25 mouse cellular contexts compared by ENCODE assay signal in genomic region chr12:61925266-61925861, GRCm38 (mm10).
DNase-seq lines count a peak whose midpoint lies in the region; ATAC-seq and TF ChIP-seq lines count a peak whose summit lies in the region.
"Had no signal": no experiment of that assay in that cellular context is flagged by ENCODE, and none has a peak within 500 bp of the region (broad histone marks: within the 10 kb centered on the region; RNA-seq: fewer than 3 reads in every experiment).

No protein-coding gene starts in this region.

- no peaks in the 10 kb centered on the region for H3K9me3 ChIP-seq in forebrain, postnatal 0 days (ENCODE audit: low read length)
- no peaks in the 10 kb centered on the region for H3K9me3 ChIP-seq in forebrain, embryonic 12.5 days
- H3K9me3 ChIP-seq: heart, embryonic 15.5 days; intestine, embryonic 15.5 days; limb, embryonic 12.5 days; neural tube, embryonic 13.5 days had no signal

- TF ChIP-seq CTCF in forebrain, postnatal 0 days (IDR thresholded peaks at IDR 0.05; ENCODE audit: low read depth), result no peak
- TF ChIP-seq CTCF in brain, embryonic 14.5 days (IDR thresholded peaks at IDR 0.05; ENCODE audit: borderline replicate concordance, extremely low read depth, insufficient read depth, insufficient read length), result no peak

- ATAC-seq in forebrain, postnatal 0 days, result peak; percentile 82
- no peak for ATAC-seq in forebrain, embryonic 12.5 days (ENCODE audit: low FRiP score)
- no peak for ATAC-seq in inflammation-experienced regulatory T-cells, adult 6 months
- ATAC-seq: activated CD4-positive, CD25-positive, alpha-beta regulatory T cell, adult 4 months; intestine, embryonic 15.5 days; liver, postnatal 0 days; lung, postnatal 0 days had no signal

- H3K4me1 ChIP-seq in forebrain, postnatal 0 days (ENCODE audit: insufficient read depth), result no peaks in the 10 kb centered on the region
- no peaks in the 10 kb centered on the region for H3K4me1 ChIP-seq in forebrain, embryonic 12.5 days
- H3K4me1 ChIP-seq: heart, embryonic 15.5 days; intestine, embryonic 15.5 days; limb, embryonic 12.5 days; neural tube, embryonic 13.5 days had no signal

- intact Hi-C loops in left cerebral cortex, postnatal 4 days (cut with DNase I), result no loop called here
- intact Hi-C loops in left cerebral cortex, postnatal 14 days (cut with DNase I), result no loop called here

- H3K4me2 ChIP-seq in forebrain, postnatal 0 days (ENCODE audit: low read depth), result no peak overlapping the region
- H3K4me2 ChIP-seq in forebrain, embryonic 12.5 days, result no peak overlapping the region
- H3K4me2 ChIP-seq: heart, embryonic 15.5 days; hindbrain, embryonic 14.5 days; intestine, embryonic 15.5 days; limb, embryonic 12.5 days; liver, embryonic 11.5 days; neural tube, embryonic 13.5 days had no signal

- peak; percentile 51 for DNase-seq in forebrain, postnatal 0 days
- peak; percentile 12 for DNase-seq in left cerebral cortex, postnatal 4 days
- DNase-seq in left cerebral cortex, postnatal 14 days (ENCODE audit: low spot score in 2 of 2), result no peak
- DNase-seq in brain, embryonic 14.5 days (ENCODE audit: low read depth), result peak; percentile 55
- peak; percentile 15 for DNase-seq in telencephalon, adult 2 months (ENCODE audit: low read depth, low spot score)
- DNase-seq: adrenal gland, adult 8-10 months; cerebellum, adult 9-11 months; heart, postnatal 36 days; kidney, adult 8-10 months; kidney, postnatal 14 days; liver, postnatal 0 days; thymus, postnatal 14 days had no signal

- no peak for TF ChIP-seq POLR2A in brain, embryonic 14.5 days (IDR thresholded peaks at IDR 0.05; ENCODE audit: borderline replicate concordance, extremely low read depth, insufficient read depth, insufficient read length, poor library complexity, severe bottlenecking)

- H3K27ac ChIP-seq in forebrain, postnatal 0 days (ENCODE audit: low read depth, low read length), result no peak overlapping the region
- no peak overlapping the region for H3K27ac ChIP-seq in forebrain, embryonic 12.5 days
- H3K27ac ChIP-seq: heart, embryonic 15.5 days; hindbrain, embryonic 14.5 days; intestine, embryonic 15.5 days; layer of hippocampus, adult 2 months; limb, embryonic 12.5 days; macrophage; neural tube, embryonic 13.5 days had no signal

- no peaks in the 10 kb centered on the region for H3K36me3 ChIP-seq in forebrain, postnatal 0 days (ENCODE audit: insufficient read depth)
- H3K36me3 ChIP-seq in forebrain, embryonic 12.5 days (replicated peaks), result no peaks in the 10 kb centered on the region
- H3K36me3 ChIP-seq: heart, embryonic 15.5 days; intestine, embryonic 15.5 days; limb, embryonic 12.5 days; neural tube, embryonic 13.5 days had no signal

- H3K4me3 ChIP-seq in forebrain, postnatal 0 days (ENCODE audit: low read depth, low read length), result no peak overlapping the region
- no peak overlapping the region for H3K4me3 ChIP-seq in forebrain, embryonic 12.5 days (replicated peaks)
- H3K4me3 ChIP-seq: heart, embryonic 15.5 days; intestine, embryonic 15.5 days; layer of hippocampus, adult 2 months; limb, embryonic 12.5 days; myocyte; neural tube, embryonic 13.5 days had no signal

- no peaks in the 10 kb centered on the region for H3K27me3 ChIP-seq in forebrain, postnatal 0 days (ENCODE audit: insufficient read depth, low read length)
- no peaks in the 10 kb centered on the region for H3K27me3 ChIP-seq in forebrain, embryonic 12.5 days
- H3K27me3 ChIP-seq: heart, embryonic 15.5 days; intestine, embryonic 15.5 days; limb, embryonic 12.5 days; neural tube, embryonic 13.5 days had no signal

- no peak overlapping the region for H3K9ac ChIP-seq in forebrain, postnatal 0 days
- H3K9ac ChIP-seq in forebrain, embryonic 12.5 days, result no peak overlapping the region
- H3K9ac ChIP-seq: heart, embryonic 15.5 days; hindbrain, embryonic 14.5 days; intestine, embryonic 15.5 days; limb, embryonic 12.5 days; liver, postnatal 0 days; neural tube, embryonic 13.5 days had no signal

Comparison
In these comparisons a context has a peak if more than half of its experiments do, and no peak if none do; other contexts are left out.
1. DNase-seq: peak in forebrain, postnatal 0 days (single experiment), left cerebral cortex, postnatal 4 days (single experiment), brain, embryonic 14.5 days (single experiment) and telencephalon, adult 2 months (single experiment); none in left cerebral cortex, postnatal 14 days (0 of 2).